Mouse (Mus musculus): ENCODE measurements at regions not wholly inside any gene's neighbourhood (a gene's known extent, or its start where the extent isn't known, plus 50 kb on each side); places are given as distances from the start of the nearest gene placed in this dataset.

DNA sequence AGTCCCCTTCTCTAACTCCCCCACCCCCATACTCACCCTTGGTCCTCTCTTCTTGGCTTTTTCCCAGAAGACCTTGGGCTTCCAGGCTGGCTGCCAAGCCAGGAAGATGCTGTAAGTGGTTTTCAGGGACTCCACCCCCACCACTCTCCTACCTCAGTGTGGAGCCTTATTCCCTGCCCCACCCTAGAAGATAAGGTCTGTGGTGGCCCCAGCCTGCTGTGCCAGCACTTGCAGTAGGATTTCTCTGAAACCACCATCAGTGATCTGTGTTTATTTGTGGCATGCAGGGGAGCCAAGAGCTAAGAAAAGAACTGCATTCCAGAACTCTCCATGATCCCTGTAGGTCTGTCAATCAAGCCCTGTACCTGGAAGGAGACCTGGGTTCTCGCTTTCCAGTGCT, 346.4 kb upstream of the Tnp1 start:
- H3K27ac ChIP-seq (ENCODE audit: control insufficient read depth, low read depth, low read length) = no peak overlapping the region
- no peak overlapping the region for H3K9ac ChIP-seq (ENCODE audit: control insufficient read depth, low read depth, low read length, poor library complexity, severe bottlenecking)
- no peaks in the 10 kb centered on the region; a peak in 1 of 4 replicates for H3K27me3 ChIP-seq (ENCODE audit: control insufficient read depth in 1 of 2, insufficient read depth in 2 of 2, low read length in 2 of 2)
- DNase-seq (ENCODE audit: low read depth, low spot score) = no peak
- no peaks in the 10 kb centered on the region for H3K9me3 ChIP-seq (replicated peaks; ENCODE audit: insufficient read depth, low read length)
- TF ChIP-seq ELF1 (IDR thresholded peaks at IDR 0.05; ENCODE audit: low read depth, low read length) (no peak), MAX (IDR thresholded peaks at IDR 0.05; ENCODE audit: low read length) (no peak), ZMIZ1 (IDR thresholded peaks at IDR 0.05; ENCODE audit: low read depth, low read length) (no peak), TAL1 (IDR thresholded peaks at IDR 0.05; ENCODE audit: low read length) (no peak), MYB (IDR thresholded peaks at IDR 0.05; ENCODE audit: low read depth, low read length) (no peak), USF1 (IDR thresholded peaks at IDR 0.05; ENCODE audit: low read depth, low read length) (no peak), ZNF384 (IDR thresholded peaks at IDR 0.05; ENCODE audit: low read depth, low read length) (no peak), E2F4 (IDR thresholded peaks at IDR 0.05; ENCODE audit: borderline replicate concordance, low read depth, low read length) (no peak), ZC3H11A (IDR thresholded peaks at IDR 0.05; ENCODE audit: low read depth, low read length) (no peak), TCF12 (IDR thresholded peaks at IDR 0.05; ENCODE audit: low read depth, low read length) (no peak), CHD2 (IDR thresholded peaks at IDR 0.05; ENCODE audit: low read length) (no peak)
- H3K4me3 ChIP-seq (ENCODE audit: control insufficient read depth in 1 of 2, insufficient read depth in 1 of 2, low read depth in 2 of 2, low read length in 2 of 2) = no peak overlapping the region
- no peaks in the 10 kb centered on the region for H3K36me3 ChIP-seq (ENCODE audit: control insufficient read depth in 1 of 2, insufficient read depth in 2 of 2, low read length in 2 of 2)
- H3K79me2 ChIP-seq (ENCODE audit: control insufficient read depth, insufficient read depth, low read length, poor library complexity) = no peaks in the 10 kb centered on the region
- no peaks in the 10 kb centered on the region for H3K4me1 ChIP-seq (ENCODE audit: control insufficient read depth in 1 of 2, insufficient read depth in 2 of 2, low read length in 2 of 2)

DNA sequence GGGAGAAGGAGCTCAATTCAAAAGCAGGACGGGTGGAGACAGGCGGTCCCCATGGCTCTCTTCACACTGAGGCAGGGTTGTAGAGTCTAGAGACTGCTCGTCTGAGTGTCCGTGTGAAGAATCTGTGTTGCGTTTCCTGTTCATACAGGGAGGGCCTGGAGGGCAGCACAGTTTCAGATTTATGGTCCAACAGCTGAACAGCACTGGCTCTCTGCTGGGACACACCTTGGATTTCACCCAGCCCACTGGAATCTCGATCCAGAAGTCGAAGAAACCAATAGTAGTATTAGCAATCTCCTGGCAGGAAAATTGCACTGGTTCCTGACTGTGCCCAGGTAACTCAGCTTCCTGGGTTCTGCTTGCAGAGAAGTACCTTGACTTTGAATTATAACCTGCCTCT, 345.6 kb upstream of the Tnp1 start:
- no peak for TF ChIP-seq ZMIZ1 (IDR thresholded peaks at IDR 0.05; ENCODE audit: low read depth, low read length)
- no peak for TF ChIP-seq GABPA (IDR thresholded peaks at IDR 0.05; ENCODE audit: low read depth, low read length)
- TF ChIP-seq MAZ (IDR thresholded peaks at IDR 0.05; ENCODE audit: low read depth, low read length) = no peak
- no peak for TF ChIP-seq NRF1 (IDR thresholded peaks at IDR 0.05; ENCODE audit: insufficient read depth, low read depth, low read length, poor library complexity, severe bottlenecking)
- no peak for TF ChIP-seq POLR2A (IDR thresholded peaks at IDR 0.05; ENCODE audit: control insufficient read depth in 1 of 2, insufficient read depth in 1 of 2, low read depth in 1 of 2, low read length in 2 of 2, poor library complexity in 1 of 2)
- TF ChIP-seq KAT2A (conservative IDR thresholded peaks at IDR 0.05; ENCODE audit: low read depth, low read length) = no peak
- TF ChIP-seq ZKSCAN1 (IDR thresholded peaks at IDR 0.05; ENCODE audit: low read depth, low read length) = no peak
- no peak for TF ChIP-seq ETS1 (IDR thresholded peaks at IDR 0.05; ENCODE audit: low read depth, low read length)
- no peak for TF ChIP-seq BHLHE40 (IDR thresholded peaks at IDR 0.05; ENCODE audit: borderline replicate concordance, low read depth, low read length)
- no peak for TF ChIP-seq TCF12 (IDR thresholded peaks at IDR 0.05; ENCODE audit: low read depth, low read length)
- no peak for TF ChIP-seq CHD2 (IDR thresholded peaks at IDR 0.05; ENCODE audit: low read length)
- no peak for TF ChIP-seq MYB (IDR thresholded peaks at IDR 0.05; ENCODE audit: low read depth, low read length)
- TF ChIP-seq SIN3A (IDR thresholded peaks at IDR 0.05; ENCODE audit: low read length) = no peak
- no peak for TF ChIP-seq RAD21 (IDR thresholded peaks at IDR 0.05; ENCODE audit: low read depth, low read length)
- TF ChIP-seq TAL1 (IDR thresholded peaks at IDR 0.05; ENCODE audit: low read length) = no peak
- no peak overlapping the region for H3K9ac ChIP-seq (ENCODE audit: control insufficient read depth, low read depth, low read length, poor library complexity, severe bottlenecking)
- no peak overlapping the region for H3K4me3 ChIP-seq (ENCODE audit: control insufficient read depth in 1 of 2, insufficient read depth in 1 of 2, low read depth in 2 of 2, low read length in 2 of 2)
- H3K36me3 ChIP-seq (ENCODE audit: control insufficient read depth in 1 of 2, insufficient read depth in 2 of 2, low read length in 2 of 2) = no peaks in the 10 kb centered on the region
- H3K27me3 ChIP-seq (ENCODE audit: control insufficient read depth in 1 of 2, insufficient read depth in 2 of 2, low read length in 2 of 2) = no peaks in the 10 kb centered on the region; a peak in 1 of 4 replicates
- no peaks in the 10 kb centered on the region for H3K4me1 ChIP-seq (ENCODE audit: control insufficient read depth in 1 of 2, insufficient read depth in 2 of 2, low read length in 2 of 2)
- no peaks in the 10 kb centered on the region for H3K79me2 ChIP-seq (ENCODE audit: control insufficient read depth, insufficient read depth, low read length, poor library complexity)
- no peak for DNase-seq (ENCODE audit: low read depth, low spot score)
- H3K27ac ChIP-seq (ENCODE audit: control insufficient read depth, low read depth, low read length) = no peak overlapping the region
- H3K9me3 ChIP-seq (replicated peaks; ENCODE audit: insufficient read depth, low read length) = no peaks in the 10 kb centered on the region
